Mouse (Mus musculus): ENCODE data around the gene Rbpj. TPM values are rescaled to one million over a fixed set of nuclear protein-coding genes. Genes with fewer than 3 reads are reported as not detected.

Rbpj gene
- total RNA-seq, 2 experiments from 2014 or later: 22.1 to 22.5 TPM

DNA sequence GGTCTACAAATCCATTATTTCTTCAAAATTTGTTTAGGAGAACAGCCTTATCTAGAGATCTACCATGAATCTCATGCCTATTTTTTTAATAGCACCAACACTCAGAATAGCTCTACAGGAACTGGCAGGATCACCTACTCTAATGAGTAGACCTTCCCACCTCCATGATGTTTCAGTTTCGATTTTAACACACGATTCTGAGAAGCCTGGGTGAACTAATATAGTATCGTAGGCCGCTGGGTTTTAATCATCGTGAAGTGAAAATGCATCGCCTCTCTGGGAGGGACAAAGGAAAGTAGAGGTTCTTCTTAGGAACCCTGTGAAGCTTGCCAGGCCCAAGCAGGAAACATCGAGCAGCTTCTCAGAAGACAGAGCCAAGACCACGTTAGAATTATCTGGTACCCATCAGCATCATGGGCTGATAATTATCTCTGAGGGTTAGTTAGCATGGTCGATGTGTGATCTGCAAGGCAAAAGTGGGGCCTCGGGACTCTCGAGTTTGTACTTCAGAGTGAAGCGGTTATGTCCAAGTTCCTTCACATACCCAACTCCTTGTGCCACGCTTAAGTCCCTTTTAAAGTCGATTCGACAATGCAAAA, 100.6 kb downstream of the Rbpj start:
- intact Hi-C loops (cut with DNase I; ENCODE audit: low total_unique reads): no loop called here

GRCm38 (mm10) chr5:53572496-53572895, 106.5 kb downstream of the Rbpj start:
- DNase-seq: no peak
- intact Hi-C loops (cut with DNase I; ENCODE audit: low total_unique reads): no loop called here

More for the DNA sequence above, 100.6 kb downstream of the Rbpj start:
- DNase-seq: no peak

- intact Hi-C loops (cut with DNase I; ENCODE audit: low total_unique reads): no loop called here
- no peak for DNase-seq
Measured at GRCm38 (mm10) chr5:53574883-53575442, 109.0 kb downstream of the Rbpj start.

DNA sequence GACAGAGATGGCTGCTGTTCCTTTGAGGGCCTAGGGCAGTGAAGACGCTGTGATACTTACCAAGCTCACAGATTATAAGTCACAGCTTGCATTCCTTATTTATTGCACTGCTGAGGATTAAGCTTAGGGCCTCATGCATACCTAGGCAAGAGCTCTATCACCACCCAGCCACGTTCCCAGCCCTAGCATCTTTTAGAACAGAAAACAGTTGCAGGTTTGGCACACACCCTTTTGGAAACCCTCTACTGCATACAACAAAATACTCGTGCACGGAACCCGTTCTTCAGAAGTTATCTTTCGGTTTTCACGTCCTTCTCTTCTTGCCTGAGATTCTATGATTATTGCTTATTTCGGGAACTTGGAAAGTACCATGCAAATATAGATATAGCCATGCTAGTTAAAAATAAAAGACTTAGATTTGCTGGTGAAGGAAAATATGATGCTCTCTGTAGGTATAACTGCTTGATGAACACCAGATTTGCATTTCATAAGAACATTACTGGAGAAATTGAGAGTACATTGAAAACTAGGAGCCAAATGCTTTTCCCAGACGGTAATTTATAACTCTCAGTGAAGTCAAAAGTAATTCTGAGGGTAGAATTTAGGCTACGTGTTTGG, 111.4 kb downstream of the Rbpj start:
- intact Hi-C loops (cut with DNase I; ENCODE audit: low total_unique reads): no loop called here
- no peak for DNase-seq

DNA sequence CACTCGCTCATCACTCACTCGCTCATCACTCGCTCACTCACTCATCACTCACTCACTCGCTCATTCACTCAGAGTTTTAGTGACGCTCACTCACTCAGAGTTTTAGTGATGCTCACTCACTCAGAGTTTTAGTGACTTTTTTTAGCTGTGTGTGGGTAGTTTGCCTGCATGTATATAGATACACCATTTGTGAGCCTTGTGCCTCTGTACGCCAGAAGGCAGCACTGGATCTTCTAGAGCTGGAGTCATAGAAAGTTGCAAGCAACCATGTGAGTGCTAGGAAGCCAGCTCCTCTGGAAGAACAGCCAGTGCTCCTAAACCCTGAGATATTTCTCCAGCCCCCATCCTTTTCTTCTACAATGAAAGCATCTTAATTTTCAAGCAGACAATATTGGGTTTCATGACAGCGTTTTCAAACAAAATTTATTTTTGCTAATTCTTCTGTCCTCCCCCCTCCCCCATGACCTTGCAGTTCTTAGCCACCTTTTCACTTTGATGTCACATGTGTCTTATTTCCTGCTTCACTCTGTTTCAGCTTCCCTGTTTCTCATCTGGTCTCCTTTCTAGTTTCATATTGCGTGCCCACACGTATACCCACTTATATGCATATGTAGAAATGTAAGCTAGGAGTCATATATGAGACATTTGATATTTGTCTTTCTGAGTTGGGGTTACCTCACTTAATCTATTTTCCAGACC, 118.3 kb downstream of the Rbpj start:
- no peak for DNase-seq
- intact Hi-C loops (cut with DNase I; ENCODE audit: low total_unique reads): no loop called here

GRCm38 (mm10) chr5:53588421-53589171, 122.6 kb downstream of the Rbpj start:
- intact Hi-C loops (cut with DNase I; ENCODE audit: low total_unique reads): no loop called here
- DNase-seq: no peak

DNA sequence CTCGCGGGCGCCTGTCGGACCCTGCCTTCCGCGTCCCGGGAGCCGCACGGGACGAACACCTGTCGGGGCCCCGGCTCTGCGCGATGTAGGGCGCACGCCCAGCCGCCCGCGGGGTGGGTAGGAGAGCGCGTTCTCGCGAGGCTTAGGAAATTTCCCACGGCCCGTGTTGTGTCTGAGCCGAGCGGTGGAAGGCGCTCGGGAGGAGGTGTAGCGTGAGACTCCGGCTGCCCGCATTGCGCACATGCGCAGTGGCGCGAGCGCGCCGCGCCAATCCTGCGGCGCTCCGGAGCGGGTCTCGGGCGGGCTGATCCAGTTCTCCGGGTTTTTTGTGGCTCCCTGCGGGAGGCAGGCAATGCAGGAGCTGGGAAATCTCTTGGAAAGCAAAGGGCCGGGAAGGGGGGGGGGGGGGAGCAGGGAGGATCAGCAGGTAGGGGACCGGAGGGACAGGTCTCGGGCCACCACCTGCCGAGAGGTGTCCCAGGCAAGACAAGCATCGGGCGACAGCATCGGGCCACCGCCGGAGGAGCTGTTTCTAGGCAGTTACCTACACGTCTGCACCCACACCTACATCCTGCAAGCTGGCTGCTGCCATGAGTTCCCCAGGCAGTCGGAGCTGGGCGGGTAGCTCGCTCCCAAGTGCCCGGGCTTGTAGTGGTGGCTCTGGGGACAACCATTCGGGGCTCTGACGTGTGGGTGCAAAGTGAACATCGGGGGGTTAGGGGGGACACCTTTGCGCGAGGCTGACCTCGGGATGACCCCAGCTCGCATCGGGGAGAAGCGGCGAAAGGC, 123.4 kb downstream of the Rbpj start:
- peak; percentile 97 for DNase-seq
- intact Hi-C loops (cut with DNase I; ENCODE audit: low total_unique reads): no loop called here

DNA sequence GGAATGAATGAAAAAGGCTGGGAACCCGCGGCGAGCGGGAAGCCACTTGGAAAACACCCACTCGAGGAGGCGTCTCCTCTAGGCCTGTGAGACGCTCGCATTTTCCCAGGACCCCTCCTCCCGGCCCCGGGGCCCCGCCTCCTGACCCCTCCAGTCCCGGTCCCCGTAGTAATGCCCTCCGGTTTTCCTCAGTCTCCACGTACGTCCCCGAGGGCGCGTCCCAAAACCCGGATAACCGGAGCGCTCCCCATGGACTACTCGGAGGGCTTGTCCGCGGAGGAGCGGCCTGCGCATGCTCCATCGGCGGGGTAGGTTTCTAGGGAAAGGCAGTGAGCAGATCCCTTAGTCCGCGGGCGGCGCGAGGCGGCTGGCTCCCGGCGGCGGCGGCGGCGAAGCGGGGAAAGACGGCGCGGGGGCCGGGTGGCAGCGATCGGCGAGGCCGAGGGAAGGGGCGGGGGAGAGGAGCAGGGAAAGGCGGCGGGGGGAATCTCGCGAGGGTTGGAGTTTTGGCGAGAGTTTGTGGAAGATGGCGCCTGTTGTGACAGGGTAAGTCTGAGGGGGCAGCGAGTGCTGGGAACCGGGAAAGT, 124.3 kb downstream of the Rbpj start:
- peak; percentile 98 for DNase-seq
- intact Hi-C loops (cut with DNase I; ENCODE audit: low total_unique reads): loop anchor here (5.0 kb wide), 1 partner anchor 233 kb away; no protein-coding TSS in a partner anchor

- DNase-seq: peak; percentile 28
- intact Hi-C loops (cut with DNase I; ENCODE audit: low total_unique reads): loop anchor here (5.0 kb wide), 1 partner anchor 234 kb away; no protein-coding TSS in a partner anchor
Measured at GRCm38 (mm10) chr5:53590875-53591682, 125.1 kb downstream of the Rbpj start.

- DNase-seq: no peak
- intact Hi-C loops (cut with DNase I; ENCODE audit: low total_unique reads): loop anchor here (5.0 kb wide), 1 partner anchor 234 kb away; no protein-coding TSS in a partner anchor
Measured at GRCm38 (mm10) chr5:53591683-53592050, 125.7 kb downstream of the Rbpj start.

GRCm38 (mm10) chr5:53593080-53593688, 127.2 kb downstream of the Rbpj start:
- intact Hi-C loops (cut with DNase I; ENCODE audit: low total_unique reads): loop anchor here (5.0 kb wide), 1 partner anchor 236 kb away; no protein-coding TSS in a partner anchor
- no peak for DNase-seq

GRCm38 (mm10) chr5:53594274-53594673, 128.3 kb downstream of the Rbpj start:
- DNase-seq: peak; percentile 8
- intact Hi-C loops (cut with DNase I; ENCODE audit: low total_unique reads): loop anchor here (5.0 kb wide), 1 partner anchor 237 kb away; no protein-coding TSS in a partner anchor

DNA sequence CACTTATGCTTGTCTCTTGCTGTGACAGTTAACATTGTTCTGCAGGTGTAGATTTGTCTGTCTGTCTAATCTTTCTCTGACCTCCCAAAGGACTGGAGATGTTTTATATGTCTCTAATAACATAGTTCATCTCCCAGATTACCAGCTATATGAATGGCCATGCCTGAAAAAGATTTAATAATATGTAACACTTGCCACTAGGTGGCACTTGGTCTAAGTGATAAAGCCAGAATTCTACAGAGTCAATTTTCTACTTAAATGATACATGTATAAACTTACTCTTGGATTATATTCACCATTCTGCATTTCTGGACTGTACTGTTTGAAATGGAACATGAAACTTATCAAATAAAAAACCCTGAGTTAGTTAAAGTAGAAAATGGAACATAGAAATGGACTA, 132.6 kb downstream of the Rbpj start:
- intact Hi-C loops (cut with DNase I; ENCODE audit: low total_unique reads): no loop called here
- DNase-seq: no peak

- intact Hi-C loops (cut with DNase I; ENCODE audit: low total_unique reads): no loop called here
- no peak for DNase-seq
Measured at GRCm38 (mm10) chr5:53599116-53599515, 133.2 kb downstream of the Rbpj start.

GRCm38 (mm10) chr5:53602194-53602593, 136.2 kb downstream of the Rbpj start:
- no peak for DNase-seq
- intact Hi-C loops (cut with DNase I; ENCODE audit: low total_unique reads): no loop called here

DNA sequence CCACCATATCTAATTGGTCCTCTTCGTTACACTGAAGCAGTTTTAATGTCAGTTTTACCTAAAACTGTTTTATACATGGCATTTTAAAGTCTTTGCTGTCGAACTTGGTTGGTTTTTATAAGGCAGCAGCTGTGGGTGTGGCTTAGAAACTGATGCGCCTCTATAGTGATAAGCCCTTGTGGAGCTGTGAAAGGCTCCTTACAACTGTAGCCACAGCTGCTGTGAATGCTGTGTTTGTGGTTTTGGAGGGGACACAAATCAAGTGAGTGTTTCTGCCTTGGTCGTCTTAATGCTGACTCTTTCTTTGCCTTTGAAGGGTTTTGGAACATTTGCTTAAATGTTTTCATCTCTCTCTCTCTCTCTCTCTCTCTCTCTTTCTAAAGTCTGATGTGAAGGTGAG, 139.5 kb downstream of the Rbpj start:
- DNase-seq: no peak
- intact Hi-C loops (cut with DNase I; ENCODE audit: low total_unique reads): no loop called here

GRCm38 (mm10) chr5:53607230-53607996, 141.5 kb downstream of the Rbpj start:
- no peak for DNase-seq
- intact Hi-C loops (cut with DNase I; ENCODE audit: low total_unique reads): no loop called here
